Mouse (Mus musculus) thymus, postnatal 14 days (tissue): ENCODE measurements around the gene Vpreb2.
A peak's percentile ranks its signal among the peaks of the same experiment; 100 is the strongest.
"Not testable (repeated sequence)": the region's sequence is repeated elsewhere in the genome, so short reads cannot be mapped to it uniquely, and the experiment has no call there.

Experiments used
- DNase-seq: peaks from one replicate; pipeline ENCODE4 v3.0.0; 2021

The Vpreb2 gene

DNA sequence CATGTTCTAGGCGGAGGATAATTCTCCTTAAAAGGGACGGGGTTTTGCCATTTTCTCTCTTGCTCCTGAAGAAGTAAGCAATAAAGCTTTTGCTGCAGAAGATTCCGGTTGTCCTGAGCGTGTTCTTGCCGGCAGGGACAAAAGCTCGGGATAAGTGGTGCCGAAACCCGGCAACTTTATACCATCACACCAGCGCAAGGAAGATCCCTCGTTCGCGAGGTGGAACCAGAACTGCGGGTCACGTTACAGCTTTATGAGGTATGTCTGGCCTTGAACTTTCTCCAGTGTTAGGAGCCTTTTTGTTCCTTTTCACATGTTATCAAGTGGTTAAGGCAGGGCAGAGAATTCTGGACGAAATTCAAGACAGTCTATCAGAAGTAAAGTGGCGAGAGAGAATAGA is 12.1 kb downstream of the Vpreb2 start:
- not testable (repeated sequence) for DNase-seq

- DNase-seq, result no peak
Measured at GRCm38 (mm10) chr16:17999668-18000067, 19.4 kb downstream of the Vpreb2 start.

DNA sequence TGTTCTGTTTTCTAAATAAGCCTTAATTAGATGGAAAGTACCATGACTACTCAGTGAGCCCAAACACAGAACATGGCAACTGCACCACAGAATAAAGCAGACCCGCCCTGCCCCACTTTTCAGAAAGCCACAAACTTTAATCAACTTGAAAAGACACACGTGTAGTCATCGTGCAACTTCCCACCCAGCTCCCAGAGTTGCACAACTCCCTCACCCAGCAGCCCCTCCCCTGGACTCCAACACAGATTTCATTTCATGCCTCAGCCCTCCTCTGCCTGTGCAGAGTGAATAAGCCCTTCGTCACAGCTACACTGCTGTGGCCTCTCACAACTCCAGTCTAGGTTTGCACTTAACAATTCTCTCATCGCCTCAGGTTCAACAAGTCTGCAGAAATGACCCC is 24.4 kb downstream of the Vpreb2 start:
- peak; percentile 24 for DNase-seq

DNA sequence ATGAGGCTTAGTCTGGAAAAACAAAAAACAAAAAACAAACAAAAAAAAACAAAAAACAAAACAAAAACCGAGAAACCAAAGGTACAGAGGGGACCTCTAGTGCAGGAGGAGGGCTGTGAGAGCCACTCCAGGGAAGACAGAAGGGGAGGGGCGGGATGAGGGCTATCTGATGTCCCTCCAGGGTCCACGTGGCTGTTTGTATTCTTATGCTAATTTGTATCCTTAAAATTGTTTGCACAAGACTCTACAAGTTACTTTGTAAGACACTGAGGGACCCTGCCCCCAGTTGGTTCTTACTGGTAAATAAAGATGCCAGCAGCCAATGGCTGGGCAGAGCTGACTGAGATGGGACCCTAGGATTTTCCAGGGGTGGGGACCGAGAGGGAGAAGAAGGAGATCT is 26.9 kb downstream of the Vpreb2 start:
- DNase-seq, result no peak

DNA sequence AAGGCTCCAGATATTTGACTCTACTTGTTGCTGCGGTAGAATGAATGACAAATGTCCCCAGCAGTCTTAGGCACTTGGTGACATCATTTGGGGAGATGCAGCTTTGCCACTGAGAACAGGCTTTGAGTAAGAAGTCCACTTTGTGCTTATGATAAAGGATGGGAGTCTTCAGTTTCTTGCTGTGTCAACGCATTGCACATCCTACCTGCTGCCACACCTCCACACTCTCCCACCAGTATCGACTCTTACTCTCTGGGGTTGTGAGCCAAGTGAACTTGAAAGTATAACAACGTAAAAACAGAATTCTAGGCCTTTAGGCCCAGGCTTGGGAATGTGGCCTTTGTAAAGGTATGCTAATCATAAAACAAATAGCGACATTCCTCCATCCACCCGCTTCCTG is 30.9 kb downstream of the Vpreb2 start:
- DNase-seq, result no peak

DNA sequence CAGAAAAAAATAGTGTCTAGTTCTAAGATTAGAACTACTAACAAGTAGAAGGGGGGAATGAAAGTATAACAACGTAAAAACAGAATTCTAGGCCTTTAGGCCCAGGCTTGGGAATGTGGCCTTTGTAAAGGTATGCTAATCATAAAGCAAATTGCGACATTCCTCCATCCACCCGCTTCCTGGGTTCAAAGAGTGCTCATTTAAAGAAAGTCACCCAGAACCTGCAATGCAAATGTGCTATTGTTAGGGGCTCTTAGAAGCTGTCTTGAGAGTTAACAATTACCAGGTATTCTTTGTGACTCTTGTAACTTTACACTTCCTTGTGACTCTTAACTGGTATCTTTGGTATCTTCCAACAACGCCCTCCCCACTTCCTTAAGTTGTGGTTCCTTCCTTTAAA is 36.3 kb downstream of the Vpreb2 start:
- not testable (repeated sequence) for DNase-seq

DNA sequence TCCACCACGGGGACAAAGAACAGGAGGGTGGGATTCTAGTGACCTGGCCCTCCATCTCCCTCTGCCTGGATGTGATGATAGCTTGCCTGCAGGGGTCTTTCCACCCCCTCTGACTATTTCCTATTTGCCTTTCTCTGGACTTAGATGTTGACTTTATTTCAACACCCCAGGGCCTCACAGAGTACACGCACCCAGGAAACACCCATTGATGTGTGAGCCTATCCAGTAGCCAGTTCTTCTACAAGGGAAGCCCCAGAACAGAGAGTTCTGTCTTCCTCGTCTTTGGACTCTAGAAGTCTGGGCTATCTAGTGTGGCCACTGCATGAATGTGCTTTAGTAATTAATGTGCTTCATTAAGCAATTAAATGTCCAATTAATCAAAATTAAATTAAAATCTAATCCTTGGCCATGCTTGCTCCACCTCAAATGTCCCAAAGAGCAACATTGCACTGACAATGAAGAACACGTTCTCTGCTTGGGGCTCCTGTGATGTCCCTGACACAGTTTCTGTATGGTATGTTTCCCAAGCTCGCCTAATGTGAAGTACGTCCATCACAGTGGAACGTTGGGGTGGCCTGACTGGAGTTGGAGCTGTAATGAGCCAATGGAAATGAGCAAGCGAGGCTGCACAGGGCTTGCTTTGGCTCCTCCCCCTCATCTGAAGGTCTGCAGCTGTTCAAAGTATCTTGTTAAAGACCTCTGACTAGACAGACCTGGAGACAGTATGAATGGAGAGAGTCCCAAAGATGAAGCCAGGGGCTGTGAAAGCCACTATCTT is 42.7 kb downstream of the Vpreb2 start:
- no peak for DNase-seq

DNA sequence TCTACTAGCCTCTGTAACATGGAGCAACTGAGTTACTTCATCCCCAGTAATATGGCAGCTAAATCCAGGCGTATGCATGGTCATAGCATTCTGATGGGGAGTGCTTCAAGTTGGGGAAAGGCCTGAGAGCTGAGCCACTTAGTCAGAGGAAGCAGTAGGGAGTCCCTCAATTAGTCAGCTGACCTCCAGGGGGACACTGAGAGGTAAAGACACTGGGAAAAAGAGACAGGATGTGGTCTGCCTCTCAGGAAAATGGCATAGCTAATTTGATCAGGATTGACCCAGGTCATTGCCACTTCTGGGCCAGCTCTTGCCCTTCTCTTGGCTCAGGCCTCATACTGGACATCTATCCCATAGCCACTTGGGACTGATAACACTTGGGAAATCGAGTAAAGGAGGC is 47.1 kb downstream of the Vpreb2 start:
- no peak for DNase-seq
